Mouse (Mus musculus): ENCODE data around the gene Gm11009. TPM values are rescaled to one million over a fixed set of nuclear protein-coding genes. Genes with fewer than 3 reads are reported as not detected.

The Gm11009 gene
- polyA plus RNA-seq (2012; rRNA removed): not detected in 2 replicates

GRCm38 (mm10) chr2:176319394-176319793 is at the start of gene Gm11009:
Gene Gm11009, minus strand, starts transcription at chr2:176319494.

Other genes starting within 250 kb of the Gm11009 start
- 0.82 and 1.0 TPM in 2 replicates for gene Gm2004, start 169.7 kb downstream of the Gm11009 start, polyA plus RNA-seq (2012; rRNA removed)
- gene 2210418O10Rik, start 92.9 kb downstream of the Gm11009 start, polyA plus RNA-seq (2012; rRNA removed): 0.30 TPM in 1 of 2 replicates, not detected in the other
- 0.16 and 0.33 TPM in 2 replicates for gene Gm14435, start 104.1 kb upstream of the Gm11009 start, polyA plus RNA-seq (2012; rRNA removed)
- gene Gm14434, start 167.3 kb upstream of the Gm11009 start, polyA plus RNA-seq (2012; rRNA removed): 1.3 and 1.6 TPM in 2 replicates
- not detected in 2 replicates for gene Zfp967, start 201.6 kb upstream of the Gm11009 start, polyA plus RNA-seq (2012; rRNA removed)

Data from liver, embryonic 14 days (tissue).